Mouse (Mus musculus) brain, embryonic 14.5 days (tissue): Measurements from ENCODE around the gene Pld4.

Source experiments
- CTCF ChIP-seq: fragments of 200-500 bp; IDR thresholded peaks from 2 replicates; pipeline ENCODE4 v1.5.1; 2012; ENCODE audit warnings: inconsistent platforms, mild to moderate bottlenecking, moderate library complexity, borderline replicate concordance; ENCODE audit not compliant: insufficient read depth, insufficient read length; ENCODE audit errors: extremely low read depth
- POLR2A ChIP-seq: fragments of 200-500 bp; IDR thresholded peaks from 2 replicates; pipeline ENCODE4 v1.6.1; 2012; ENCODE audit warnings: mild to moderate bottlenecking, inconsistent platforms, borderline replicate concordance; ENCODE audit not compliant: poor library complexity, insufficient read depth, insufficient read length, severe bottlenecking; ENCODE audit errors: extremely low read depth

DNA sequence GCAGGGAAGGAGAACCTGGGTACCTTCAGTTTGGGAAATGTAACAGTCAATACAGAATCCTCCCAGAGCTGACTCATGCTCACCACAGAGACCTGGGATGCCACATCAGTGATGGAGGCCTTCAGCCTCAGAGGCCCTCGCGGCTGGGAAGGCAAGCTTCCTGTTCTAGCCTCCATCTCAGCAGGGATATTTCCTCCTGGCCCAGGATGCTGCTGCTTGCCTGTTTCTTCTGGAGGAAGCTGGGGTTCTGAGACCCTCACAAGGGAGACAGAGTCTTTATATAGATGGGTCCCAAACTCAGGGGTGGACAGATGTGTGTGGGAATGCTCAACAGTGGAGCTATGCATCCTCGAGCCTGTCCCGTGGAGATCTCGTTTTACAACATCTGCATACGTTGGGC lies 13.6 kb downstream of the Pld4 start:
- no peak for TF ChIP-seq CTCF
- no peak for TF ChIP-seq POLR2A
